Mouse (Mus musculus) CD8-positive naive resting alpha-beta T cell, adult 57 days (primary cell): ENCODE measurements around the gene Angel2. TPM values are rescaled to one million over a fixed set of nuclear protein-coding genes. Genes with fewer than 3 reads are reported as not detected.

Source experiments
- total RNA-seq: library from RNA; stranded (reverse); gene quantifications from one replicate; pipeline ENCODE4 v1.2.4, GENCODE M21; 2023

The Angel2 gene
- total RNA-seq = 53.9 TPM

GRCm38 (mm10) chr1:190924812-190925211 is at the start of gene Angel2:
Gene Angel2, plus strand, starts transcription at chr1:190925112.

GRCm38 (mm10) chr1:190911415-190912123 is 13.3 kb upstream of the Angel2 start, which contains the start of gene Rps6kc1:
Gene Rps6kc1, minus strand, starts transcription at chr1:190911770.

GRCm38 (mm10) chr1:190979100-190979563 is 54.2 kb downstream of the Angel2 start, which contains the start of gene Vash2:
Gene Vash2, minus strand, starts transcription at chr1:190979296.

Other genes with a start within 250 kb of the Angel2 start
- gene Rps6kc1, start 13.3 kb upstream of the Angel2 start, total RNA-seq = 20.0 TPM
- 0.34 TPM for gene Vash2, start 54.2 kb downstream of the Angel2 start, total RNA-seq
- gene Flvcr1, start 101.0 kb downstream of the Angel2 start, total RNA-seq = 29.5 TPM
- not detected for gene Spata45, start 111.5 kb downstream of the Angel2 start, total RNA-seq
- 12.6 TPM for gene Tatdn3, start 137.8 kb downstream of the Angel2 start, total RNA-seq
- 0.92 TPM for gene Nsl1, start 137.9 kb downstream of the Angel2 start, total RNA-seq
- gene Batf3, start 172.7 kb downstream of the Angel2 start, total RNA-seq = 2.0 TPM
- gene Fam71a, start 239.7 kb downstream of the Angel2 start, total RNA-seq = 0.37 TPM